Mouse (Mus musculus) ES-E14 (cell line): ENCODE results near the gene Rubcn.

Source experiments
- CHD2 ChIP-seq: IDR thresholded peaks from 2 replicates; pipeline ENCODE4 v1.6.1; 2014; ENCODE audit warnings: mild to moderate bottlenecking, low read depth, low read length, inconsistent platforms
- ZC3H11A ChIP-seq: IDR thresholded peaks from 2 replicates; pipeline ENCODE4 v1.6.1; 2012; ENCODE audit warnings: low read depth, mild to moderate bottlenecking, inconsistent platforms, low read length, borderline replicate concordance

DNA sequence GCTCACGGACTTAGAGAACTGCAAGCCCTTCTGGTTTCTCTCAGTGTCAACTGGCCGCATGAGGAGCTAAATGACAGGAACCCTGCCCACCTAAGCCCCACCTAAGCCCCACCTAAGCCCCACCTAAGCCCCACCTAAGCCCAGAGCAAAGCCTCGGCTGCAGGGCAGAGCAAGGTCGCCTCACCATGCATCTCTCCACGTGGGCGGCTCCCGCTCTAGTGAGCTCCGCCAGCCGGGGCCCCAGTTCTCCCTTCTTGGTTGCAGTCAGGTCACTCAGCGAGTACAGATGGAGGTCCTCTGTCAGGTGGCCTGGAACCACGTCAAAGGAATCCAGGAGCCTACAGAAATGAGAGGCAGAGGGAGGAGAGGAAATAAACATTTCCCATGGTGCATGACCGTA lies 52.2 kb downstream of the Rubcn start:
- TF ChIP-seq ZC3H11A (no peak), CHD2 (no peak)
